In genomic region chr12:111894082-111894481, GRCm38 (mm10) we compare ENCODE assay signal across 9 mouse cellular contexts. TPM values are rescaled to one million over a fixed set of nuclear protein-coding genes. Genes with fewer than 3 reads are reported as not detected.
DNase-seq lines count a peak whose midpoint lies in the region; ATAC-seq and TF ChIP-seq lines count a peak whose summit lies in the region.
"Had no signal": no experiment of that assay in that cellular context is flagged by ENCODE, and none has a peak within 500 bp of the region (broad histone marks: within the 10 kb centered on the region; RNA-seq: fewer than 3 reads in every experiment).

No protein-coding gene starts in this region.

- no peak overlapping the region for H3K9ac ChIP-seq in intestine, embryonic 16.5 days (ENCODE audit: low read depth, low read length)
- H3K9ac ChIP-seq in intestine, postnatal 0 days (ENCODE audit: low read depth, low read length): no peak overlapping the region
- no peak overlapping the region for H3K9ac ChIP-seq in hindbrain, embryonic 13.5 days
- H3K9ac ChIP-seq: liver, embryonic 14.5 days had no signal

- no peaks in the 10 kb centered on the region for H3K9me3 ChIP-seq in intestine, embryonic 16.5 days (ENCODE audit: control insufficient read depth, low read length)
- no peaks in the 10 kb centered on the region for H3K9me3 ChIP-seq in intestine, postnatal 0 days (ENCODE audit: control insufficient read depth)
- no peaks in the 10 kb centered on the region for H3K9me3 ChIP-seq in hindbrain, embryonic 13.5 days

- ATAC-seq in intestine, embryonic 16.5 days: no peak
- ATAC-seq in intestine, postnatal 0 days: no peak
- ATAC-seq in hindbrain, embryonic 13.5 days (ENCODE audit: low FRiP score): no peak

- H3K4me3 ChIP-seq in intestine, embryonic 16.5 days (ENCODE audit: low read length): no peak overlapping the region
- no peak overlapping the region for H3K4me3 ChIP-seq in intestine, postnatal 0 days (ENCODE audit: low read depth, low read length)
- H3K4me3 ChIP-seq in hindbrain, embryonic 13.5 days: no peak overlapping the region

- no peak overlapping the region for H3K4me2 ChIP-seq in intestine, embryonic 16.5 days (ENCODE audit: low read depth, low read length)
- no peak overlapping the region for H3K4me2 ChIP-seq in intestine, postnatal 0 days (replicated peaks; ENCODE audit: low read depth)
- H3K4me2 ChIP-seq in hindbrain, embryonic 13.5 days: no peak overlapping the region

- DNase-seq in adrenal gland, postnatal 36 days: peak; percentile 78
- peak; percentile 68 to 73 for DNase-seq in heart, postnatal 14 days
- peak; percentile 88 for DNase-seq in lung, postnatal 25 days (ENCODE audit: low spot score)
- DNase-seq in right cerebral cortex, postnatal 36 days (ENCODE audit: low spot score in 2 of 2): no peak
- DNase-seq in ovary, adult 18-20 months (ENCODE audit: low spot score): no peak

- H3K4me1 ChIP-seq in intestine, embryonic 16.5 days (ENCODE audit: control insufficient read depth, insufficient read depth, low read length): peaks cover 37% of the 10 kb centered on the region
- peaks cover 20% of the 10 kb centered on the region for H3K4me1 ChIP-seq in intestine, postnatal 0 days (replicated peaks; ENCODE audit: control insufficient read depth, insufficient read depth, low read length)
- H3K4me1 ChIP-seq in hindbrain, embryonic 13.5 days (replicated peaks): peaks cover 19% of the 10 kb centered on the region

- intact Hi-C loops in heart, postnatal 14 days (cut with DNase I): no loop called here

- peak overlapping the region; percentile 61 for H3K27ac ChIP-seq in intestine, embryonic 16.5 days (ENCODE audit: low read length)
- no peak overlapping the region for H3K27ac ChIP-seq in intestine, postnatal 0 days (ENCODE audit: low read depth, low read length)
- no peak overlapping the region for H3K27ac ChIP-seq in hindbrain, embryonic 13.5 days
- H3K27ac ChIP-seq: liver, embryonic 14.5 days had no signal

- WGBS in intestine, embryonic 16.5 days: 65% methylated on average over 1 of the region's 1 CpGs
- 55% methylated on average over 1 of the region's 1 CpGs for WGBS in intestine, postnatal 0 days
- WGBS in hindbrain, embryonic 13.5 days: 56% methylated on average over 1 of the region's 1 CpGs

- TF ChIP-seq CTCF in intestine, postnatal 0 days (IDR thresholded peaks at IDR 0.05; ENCODE audit: low read depth): no peak

- H3K36me3 ChIP-seq in intestine, embryonic 16.5 days (ENCODE audit: control insufficient read depth, insufficient read depth, low read length): no peaks in the 10 kb centered on the region
- H3K36me3 ChIP-seq in intestine, postnatal 0 days (ENCODE audit: control insufficient read depth, insufficient read depth): no peaks in the 10 kb centered on the region
- H3K36me3 ChIP-seq in hindbrain, embryonic 13.5 days: no peaks in the 10 kb centered on the region

- no peaks in the 10 kb centered on the region for H3K27me3 ChIP-seq in intestine, embryonic 16.5 days (replicated peaks; ENCODE audit: control insufficient read depth, insufficient read depth, low read length)
- H3K27me3 ChIP-seq in intestine, postnatal 0 days (replicated peaks; ENCODE audit: control insufficient read depth, insufficient read depth, low read length): no peaks in the 10 kb centered on the region
- no peaks in the 10 kb centered on the region for H3K27me3 ChIP-seq in hindbrain, embryonic 13.5 days

RNA-seq across cellular contexts. Expression of gene Ppp1r13b, which starts 13.8 kb away (rescaled TPM):
- polyA plus RNA-seq in intestine, embryonic 16.5 days (2015; fragmentation: Nextera tagmentation; extraction: Ambion mirVana): 5.6 and 7.9 TPM in 2 replicates
- 13.6 and 16.7 TPM in 2 replicates for polyA plus RNA-seq in intestine, postnatal 0 days (2015; fragmentation: Nextera tagmentation; extraction: Ambion mirVana)
- 10 to 100 TPM; 13.8 to 18.8 TPM for total RNA-seq in adrenal gland, postnatal 36 days (2021)
- 10 to 100 TPM; 21.1 to 21.5 TPM for total RNA-seq in heart, postnatal 14 days (2021)
- polyA plus RNA-seq in hindbrain, embryonic 13.5 days (2015; fragmentation: Nextera tagmentation; extraction: Ambion mirVana): 23.0 and 25.5 TPM in 2 replicates

Comparison
In these comparisons a context has a peak if more than half of its experiments do, and no peak if none do; other contexts are left out.
1. DNase-seq: peak in adrenal gland, postnatal 36 days (2 of 2), heart, postnatal 14 days (2 of 2) and lung, postnatal 25 days (single experiment); none in right cerebral cortex, postnatal 36 days (0 of 2) and ovary, adult 18-20 months (single experiment).